Mouse (Mus musculus) left cerebral cortex, adult 18-20 months (tissue): ENCODE measurements around the gene Hif3a. TPM values are rescaled to one million over a fixed set of nuclear protein-coding genes. Genes with fewer than 3 reads are reported as not detected.

ENCODE experiments used
- DNase-seq, 2 experiments: peaks; one replicate each; pipeline ENCODE4 v3.0.0; 2021 to 2022; ENCODE audit warnings: low spot score in 2 of 2, mixed read lengths in 1 of 2
- total RNA-seq, 2 experiments: library from RNA; stranded (reverse); gene quantifications; 2 replicates each; pipeline ENCODE4 v1.2.3; 2021

Hif3a gene
- total RNA-seq, 2 experiments from 2014 or later: 3.1 to 3.2 TPM

DNA sequence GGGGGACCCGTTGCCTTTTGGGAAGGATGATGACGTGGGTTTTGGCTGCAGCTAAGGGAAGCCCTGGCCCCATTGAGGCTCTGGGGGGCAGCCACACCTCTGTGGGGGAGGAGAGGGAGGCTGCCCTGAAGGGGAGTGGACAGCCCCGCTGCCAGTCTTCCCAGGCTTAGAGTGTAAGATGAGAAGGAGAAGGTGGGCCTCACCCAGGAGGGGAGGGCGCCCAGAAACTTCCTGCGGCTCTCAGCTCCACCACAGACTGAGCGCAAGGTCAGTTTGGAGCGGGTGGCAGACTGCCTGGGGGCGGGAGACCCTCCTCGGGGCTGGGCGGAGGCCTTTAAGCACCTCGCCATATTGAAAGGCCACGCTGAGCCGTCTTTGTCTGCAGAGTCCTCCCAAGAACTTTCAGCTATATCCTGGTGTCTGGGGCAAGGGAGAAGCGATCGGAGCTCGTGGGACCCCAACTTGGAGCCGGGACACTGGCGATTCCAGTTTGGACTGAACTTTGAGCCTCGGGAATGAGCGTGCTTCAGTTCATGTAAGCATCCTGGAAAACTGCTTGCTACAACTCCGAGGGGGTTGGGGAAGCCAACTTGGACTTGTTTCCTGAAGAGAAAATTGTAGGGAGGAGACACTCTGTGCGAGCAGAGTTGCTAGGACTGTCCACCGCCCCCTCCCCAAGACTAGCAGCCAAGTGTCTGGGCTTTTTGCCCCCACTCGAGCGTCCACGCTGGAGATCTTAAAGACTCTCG lies 68.4 kb downstream of the Hif3a start:
- DNase-seq: no peak

DNA sequence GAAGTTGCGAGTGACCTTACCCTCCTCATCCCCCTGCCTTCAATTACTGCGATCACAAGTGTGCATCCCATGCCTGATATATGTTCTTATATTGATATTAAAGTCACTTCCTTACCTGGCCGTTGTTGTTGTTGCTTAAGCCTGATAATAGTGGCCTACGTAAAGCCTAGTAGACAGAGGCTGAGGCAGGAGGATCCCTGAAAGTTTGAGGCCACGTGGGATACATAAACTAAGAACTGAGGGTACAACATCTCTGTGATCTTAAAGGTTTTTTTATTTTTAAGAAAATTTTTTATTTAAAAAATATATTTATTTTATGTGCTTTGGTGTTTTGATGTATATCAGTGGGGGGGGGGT lies 69.8 kb downstream of the Hif3a start, which contains the start of gene Ccdc8:
Ccdc8 (plus strand) TSS at position 258 of the 357 bp plus-strand sequence.
- no peak for DNase-seq

GRCm38 (mm10) chr7:16991681-16992450 lies 70.4 kb downstream of the Hif3a start:
- no peak for DNase-seq

DNA sequence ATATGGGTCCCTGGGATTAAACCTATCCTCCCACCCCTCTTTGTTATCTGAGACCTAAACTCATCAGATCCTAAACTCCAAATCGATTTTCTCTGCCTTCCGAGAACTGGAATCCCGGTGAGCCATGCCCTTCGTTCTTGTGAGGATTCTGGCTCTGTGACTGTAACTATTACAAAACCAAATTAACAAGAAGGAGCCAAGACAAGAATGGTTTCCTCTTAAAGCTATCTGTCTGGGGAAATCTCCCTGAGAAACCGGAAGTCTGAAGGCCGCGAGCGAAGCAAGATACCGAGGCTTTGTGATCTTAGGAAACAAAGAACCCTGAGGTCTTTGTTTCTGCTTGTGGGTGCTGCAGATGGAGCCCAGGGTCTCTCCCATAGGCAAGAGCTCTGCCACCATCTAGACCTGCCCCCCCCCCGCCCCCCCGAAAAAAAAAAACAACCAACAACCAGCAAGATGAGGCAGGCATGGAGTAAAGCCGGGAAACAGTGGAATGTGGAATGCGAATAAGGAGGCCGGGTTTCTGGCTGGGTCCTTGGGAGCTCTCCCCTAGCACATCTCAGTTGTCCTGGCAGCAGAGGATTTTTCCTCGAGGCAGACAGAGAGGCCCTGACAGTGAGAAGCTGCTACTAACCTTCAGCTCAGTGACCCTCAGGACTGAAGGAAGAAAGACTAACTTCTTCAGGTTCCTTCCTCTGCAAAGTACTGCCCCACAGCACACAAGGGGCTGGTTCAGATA lies 72.1 kb downstream of the Hif3a start:
- no peak for DNase-seq

GRCm38 (mm10) chr7:16988405-16988804 lies 73.8 kb downstream of the Hif3a start:
- no peak for DNase-seq

GRCm38 (mm10) chr7:16987541-16988149 lies 74.6 kb downstream of the Hif3a start:
- no peak for DNase-seq

DNA sequence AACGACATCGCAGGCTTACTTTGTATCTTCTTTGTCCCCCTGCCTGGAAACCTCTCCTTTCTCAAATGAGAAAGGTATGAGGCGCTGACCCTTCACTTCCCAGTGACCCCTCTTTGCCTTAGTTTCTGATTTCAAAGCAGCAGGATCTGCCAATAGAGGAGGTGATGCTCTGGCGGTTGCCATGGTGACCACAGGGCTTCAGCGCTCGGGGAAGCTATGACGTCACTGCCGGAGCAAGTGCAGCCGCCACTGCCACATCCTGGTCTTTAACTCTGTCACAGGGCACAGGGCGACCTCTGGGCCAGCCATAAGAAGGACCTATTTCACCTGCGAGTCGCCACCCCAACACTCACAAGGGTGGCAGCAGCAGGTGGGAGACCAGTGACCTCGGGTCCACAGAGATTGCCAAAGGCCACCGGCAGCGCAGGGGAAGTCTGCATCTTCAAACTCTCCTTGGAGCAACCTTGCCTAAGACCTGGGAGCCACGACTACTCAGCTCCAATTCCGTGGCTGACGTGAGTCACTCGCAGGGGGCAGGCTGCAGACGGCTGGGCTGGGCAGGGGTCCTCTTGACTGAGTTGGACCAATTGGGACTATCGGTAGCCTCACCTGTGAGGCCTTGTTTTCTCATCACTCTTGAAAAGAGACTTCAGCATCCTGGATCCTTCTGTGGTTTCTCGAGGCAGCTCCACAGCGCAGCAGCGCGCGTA lies 79.2 kb downstream of the Hif3a start, which contains the start of gene Gm42372:
Gm42372 (plus strand) TSS at position 228 of the 710 bp plus-strand sequence.
- DNase-seq: peak; percentile 89 to 92

Other genes starting within 250 kb of the Hif3a start
- gene Strn4, start 246.5 kb downstream of the Hif3a start, total RNA-seq: 100 to 1,000 TPM; 258 to 281 TPM
- 10 to 100 TPM; 51.3 to 56.2 TPM for gene Fkrp, start 245.7 kb downstream of the Hif3a start, total RNA-seq
- gene Prkd2, start 219.5 kb downstream of the Hif3a start, total RNA-seq: 1 to 10 TPM; 5.6 to 7.8 TPM
- gene Dact3, start 187.1 kb downstream of the Hif3a start, total RNA-seq: 100 to 1,000 TPM; 186 to 201 TPM
- 1 to 10 TPM; 2.9 to 3.4 TPM for gene Gng8, start 170.6 kb downstream of the Hif3a start, total RNA-seq
- under 1 TPM in 1 of 2 experiments, not detected in 1; 0.12 TPM for gene Ptgir, start 155.9 kb downstream of the Hif3a start, total RNA-seq
- 1,000 to 10,000 TPM; 1,746 to 1,798 TPM for gene Calm3, start 138.3 kb downstream of the Hif3a start, total RNA-seq
- gene Pnmal2, start 117.7 kb downstream of the Hif3a start, total RNA-seq: 100 to 1,000 TPM; 291 to 326 TPM
- gene Pnmal1, start 102.7 kb downstream of the Hif3a start, total RNA-seq: 100 to 1,000 TPM; 112 to 119 TPM
- gene Gm42372, start 79.3 kb downstream of the Hif3a start, total RNA-seq: 10 to 100 TPM; 61.0 to 65.7 TPM
- 1 to 10 TPM; 2.1 to 2.6 TPM for gene Ccdc8, start 69.7 kb downstream of the Hif3a start, total RNA-seq
- gene Ppp5c, start 34.5 kb downstream of the Hif3a start, total RNA-seq: 100 to 1,000 TPM; 147 to 181 TPM
- 1 to 10 TPM; 5.3 to 5.8 TPM for gene Psg16, start 11.6 kb upstream of the Hif3a start, total RNA-seq
- gene Ceacam3, start 87.9 kb upstream of the Hif3a start, total RNA-seq: under 1 TPM; 0.09 to 0.12 TPM
- not detected for gene Psg29, start 141.1 kb upstream of the Hif3a start, total RNA-seq